Mouse (Mus musculus) liver, postnatal 0 days (tissue): Measurements from ENCODE around the gene Wdr95. TPM values are rescaled to one million over a fixed set of nuclear protein-coding genes. Genes with fewer than 3 reads are reported as not detected.

Experiments
- ATAC-seq: fragments of 200-750 bp; cut with Nextera tagmentation; 2 replicates; pipeline ENCODE4 v1.8.0; 2017; ENCODE audit warnings: mild to moderate bottlenecking, moderate library complexity
- DNase-seq: peaks from one replicate; pipeline ENCODE4 v3.0.0-alpha.2; 2016
- H3K27ac ChIP-seq: fragments of 300-500 bp; sonication (generic); 2 replicates; pipeline ENCODE4 v1.5.1; 2014; ENCODE audit warnings: antibody characterized with exemption, moderate library complexity, mild to moderate bottlenecking, low read depth
- H3K27me3 ChIP-seq: fragments of 300-500 bp; sonication (generic); 2 replicates; pipeline ENCODE4 v1.6.1; 2014; ENCODE audit warnings: low read length, control low read depth, mixed read lengths; ENCODE audit not compliant: insufficient read depth
- H3K36me3 ChIP-seq: fragments of 300-500 bp; sonication (generic); replicated peaks from 2 replicates; pipeline ENCODE4 v1.6.1; 2014; ENCODE audit warnings: mild to moderate bottlenecking, control low read depth, low read length, moderate library complexity, mixed read lengths; ENCODE audit not compliant: insufficient read depth
- H3K4me1 ChIP-seq: fragments of 300-500 bp; sonication (generic); 2 replicates; pipeline ENCODE4 v1.6.1; 2014; ENCODE audit warnings: antibody characterized with exemption, mild to moderate bottlenecking, control low read depth; ENCODE audit not compliant: insufficient read depth
- H3K4me2 ChIP-seq: fragments of 300-500 bp; sonication (generic); 2 replicates; pipeline ENCODE4 v1.6.1; 2014; ENCODE audit warnings: low read depth, mild to moderate bottlenecking, low read length, moderate library complexity, mixed read lengths
- H3K4me3 ChIP-seq: fragments of 300-500 bp; sonication (generic); 2 replicates; pipeline ENCODE4 v1.5.1; 2014; ENCODE audit warnings: low read depth, low read length
- H3K9ac ChIP-seq: fragments of 300-500 bp; sonication (generic); replicated peaks from 2 replicates; pipeline ENCODE4 v1.6.1; 2014; ENCODE audit warnings: mild to moderate bottlenecking, moderate library complexity
- H3K9me3 ChIP-seq: fragments of 300-500 bp; sonication (generic); 2 replicates; pipeline ENCODE4 v1.6.1; 2016; ENCODE audit warnings: mild to moderate bottlenecking, control low read depth, low read length, mixed read lengths
- CTCF ChIP-seq: sonication (generic); IDR thresholded peaks from 2 replicates; pipeline ENCODE4 v1.5.1; 2016; ENCODE audit warnings: antibody characterized with exemption, low read depth
- EP300 ChIP-seq: IDR thresholded peaks from 2 replicates; pipeline ENCODE4 v1.6.1; 2016; ENCODE audit warnings: antibody characterized with exemption, low read depth, mild to moderate bottlenecking
- WGBS: fragments of 180-500 bp; shearing (Covaris S2); extraction: QIAGEN DNeasy Blood & Tissue Kit; methylation state at CpG from one replicate; pipeline ENCODE4 v1.1.7; 2014; ENCODE audit not compliant: insufficient replicate concordance; 5-methylcytosine and 5-hydroxymethylcytosine counted together
- polyA plus RNA-seq: library from polyadenylated mRNA; unstranded; fragments of >200 nt; fragmentation: Nextera tagmentation; extraction: Ambion mirVana; gene quantifications from 2 replicates; pipeline ENCODE4 v1.2.1, GENCODE M21; 2015

Wdr95 gene
- polyA plus RNA-seq, 1 experiment from 2014 or later: not detected

- H3K4me1 ChIP-seq: no peaks in the 10 kb centered on the region
- TF ChIP-seq EP300 (no peak), CTCF (no peak)
- WGBS: 79% methylated on average over 6 of the region's 6 CpGs
- no peak overlapping the region for H3K27ac ChIP-seq
- H3K36me3 ChIP-seq: peaks cover 37% of the 10 kb centered on the region
- no peak for ATAC-seq
- H3K4me2 ChIP-seq: no peak overlapping the region
- no peaks in the 10 kb centered on the region for H3K27me3 ChIP-seq
- H3K9ac ChIP-seq: no peak overlapping the region
- no peak for DNase-seq
- H3K4me3 ChIP-seq: no peak overlapping the region
- no peaks in the 10 kb centered on the region for H3K9me3 ChIP-seq
These were observed 89.4 kb downstream of the Wdr95 start for GRCm38 (mm10) chr5:149617776-149618425.

- Histone ChIP-seq H3K36me3 (peaks cover 52% of the 10 kb centered on the region), H3K27me3 (no peaks in the 10 kb centered on the region), H3K4me1 (peaks cover 9% of the 10 kb centered on the region; the same call in 1 of the 2 replicates), H3K9ac (no peak overlapping the region), H3K4me3 (no peak overlapping the region), H3K27ac (no peak overlapping the region), H3K4me2 (no peak overlapping the region), H3K9me3 (no peaks in the 10 kb centered on the region)
- DNase-seq (no peak), ATAC-seq (no peak)
- WGBS: 83% methylated on average over 7 of the region's 7 CpGs
- TF ChIP-seq EP300: no peak
- TF ChIP-seq CTCF: no peak
These were observed 93.7 kb downstream of the Wdr95 start for GRCm38 (mm10) chr5:149622152-149622551.

- 52% methylated on average over 6 of the region's 6 CpGs for WGBS
- H3K4me1 ChIP-seq: peaks cover 9% of the 10 kb centered on the region; the same call in 1 of the 2 replicates
- TF ChIP-seq CTCF (no peak), EP300 (no peak)
- H3K9ac ChIP-seq: no peak overlapping the region
- peaks cover 52% of the 10 kb centered on the region for H3K36me3 ChIP-seq
- H3K27ac ChIP-seq: no peak overlapping the region
- no peaks in the 10 kb centered on the region for H3K27me3 ChIP-seq
- ATAC-seq (no peak), DNase-seq (no peak)
- H3K4me2 ChIP-seq: no peak overlapping the region
- no peak overlapping the region for H3K4me3 ChIP-seq
- H3K9me3 ChIP-seq: no peaks in the 10 kb centered on the region
These were observed 94.2 kb downstream of the Wdr95 start for GRCm38 (mm10) chr5:149622644-149623043.

GRCm38 (mm10) chr5:149623815-149624675 lies 95.6 kb downstream of the Wdr95 start:
- no peaks in the 10 kb centered on the region for H3K9me3 ChIP-seq
- H3K27ac ChIP-seq: peak overlapping the region; percentile 76
- DNase-seq: peak; percentile 20
- no peak overlapping the region for H3K4me3 ChIP-seq
- peaks cover 52% of the 10 kb centered on the region for H3K36me3 ChIP-seq
- H3K27me3 ChIP-seq: no peaks in the 10 kb centered on the region
- TF ChIP-seq EP300 (peak; percentile 71; the same call in 1 of the 2 replicates), CTCF (no peak)
- peak overlapping the region; percentile 33 for H3K4me2 ChIP-seq
- peak; percentile 90 for ATAC-seq
- H3K9ac ChIP-seq: peak overlapping the region; percentile 30; the same call in 1 of the 2 replicates
- 54% methylated on average over 8 of the region's 8 CpGs for WGBS
- H3K4me1 ChIP-seq: peaks cover 9% of the 10 kb centered on the region; the same call in 1 of the 2 replicates

- Histone ChIP-seq H3K36me3 (peaks cover 53% of the 10 kb centered on the region), H3K27ac (no peak overlapping the region), H3K9me3 (no peaks in the 10 kb centered on the region), H3K4me1 (peaks cover 9% of the 10 kb centered on the region; the same call in 1 of the 2 replicates), H3K4me2 (no peak overlapping the region), H3K4me3 (no peak overlapping the region), H3K9ac (no peak overlapping the region), H3K27me3 (no peaks in the 10 kb centered on the region)
- WGBS: 74% methylated on average over 3 of the region's 3 CpGs
- TF ChIP-seq EP300 (no peak), CTCF (no peak)
- ATAC-seq: no peak
- no peak for DNase-seq
These were observed 97.1 kb downstream of the Wdr95 start for GRCm38 (mm10) chr5:149625547-149625946.

GRCm38 (mm10) chr5:149634409-149635035 lies 106.0 kb downstream of the Wdr95 start:
- WGBS: 73% methylated on average over 11 of the region's 11 CpGs
- Histone ChIP-seq H3K27me3 (no peaks in the 10 kb centered on the region), H3K4me3 (peak overlapping the region; percentile 66)

More at GRCm38 (mm10) chr5:149634409-149635035, 106.0 kb downstream of the Wdr95 start:
- Histone ChIP-seq H3K9me3 (no peaks in the 10 kb centered on the region), H3K9ac (no peak overlapping the region), H3K36me3 (peaks cover 28% of the 10 kb centered on the region), H3K4me1 (peaks cover 11% of the 10 kb centered on the region), H3K4me2 (peak overlapping the region; percentile 99), H3K27ac (no peak overlapping the region)
- no peak for TF ChIP-seq EP300
- TF ChIP-seq CTCF: no peak
- DNase-seq: no peak
- no peak for ATAC-seq
